Mouse (Mus musculus): ENCODE measurements around the gene Mdm2.

DNA sequence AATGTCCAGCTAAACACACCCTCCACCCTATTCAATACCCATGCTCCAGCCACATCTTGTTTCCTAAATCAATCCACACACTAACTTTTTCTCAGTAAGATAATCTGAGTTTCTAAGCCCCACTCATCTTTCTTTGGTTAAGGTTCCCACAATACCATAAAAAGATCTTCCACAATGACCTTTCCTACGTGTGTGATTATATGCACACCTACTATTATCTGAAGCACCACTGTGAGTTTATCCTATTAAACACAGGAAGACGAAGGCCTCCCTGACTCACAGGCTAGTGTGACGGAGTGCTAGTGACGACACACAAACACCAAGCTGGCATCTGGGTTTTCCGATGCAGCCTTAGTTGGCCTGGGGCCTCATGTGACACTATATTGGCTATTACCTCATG lies 17.6 kb downstream of the Mdm2 start:
- TF ChIP-seq CTCF (IDR thresholded peaks at IDR 0.05; ENCODE audit: insufficient read depth, low read depth, low read length) (no peak), POLR2A (IDR thresholded peaks at IDR 0.05; ENCODE audit: insufficient read depth, low read depth, low read length) (no peak)

Data from olfactory bulb, adult 2 months (tissue).